Mouse (Mus musculus): Measurements from ENCODE around the gene Gm7029.

Gm7029 gene

GRCm38 (mm10) chr17:33913264-33913663 lies 39.6 kb downstream of the Gm7029 start:
- intact Hi-C loops (cut with DNase I), result no loop called here

GRCm38 (mm10) chr17:33913905-33914304 lies 40.3 kb downstream of the Gm7029 start:
- intact Hi-C loops (cut with DNase I), result no loop called here

GRCm38 (mm10) chr17:33914969-33915391 lies 41.3 kb downstream of the Gm7029 start:
- intact Hi-C loops (cut with DNase I), result no loop called here

GRCm38 (mm10) chr17:33915671-33916250 lies 42.1 kb downstream of the Gm7029 start, which contains the start of the genes Tapbp and Zbtb22:
Gene Tapbp, plus strand, starts transcription at chr17:33915899.
Gene Zbtb22, plus strand, starts transcription at chr17:33915904.
- intact Hi-C loops (cut with DNase I), result no loop called here

GRCm38 (mm10) chr17:33916294-33916693 lies 42.7 kb downstream of the Gm7029 start:
- intact Hi-C loops (cut with DNase I), result no loop called here

- intact Hi-C loops (cut with DNase I), result no loop called here
These were observed 43.4 kb downstream of the Gm7029 start for GRCm38 (mm10) chr17:33916847-33917655.

GRCm38 (mm10) chr17:33917656-33918292 lies 44.1 kb downstream of the Gm7029 start:
- intact Hi-C loops (cut with DNase I), result no loop called here

- intact Hi-C loops (cut with DNase I), result no loop called here
These were observed 44.9 kb downstream of the Gm7029 start for GRCm38 (mm10) chr17:33918293-33919203.

GRCm38 (mm10) chr17:33919351-33920281 lies 46.0 kb downstream of the Gm7029 start:
- intact Hi-C loops (cut with DNase I), result no loop called here

GRCm38 (mm10) chr17:33920282-33921097 lies 46.9 kb downstream of the Gm7029 start:
- intact Hi-C loops (cut with DNase I), result no loop called here

- intact Hi-C loops (cut with DNase I), result no loop called here
These were observed 47.7 kb downstream of the Gm7029 start for GRCm38 (mm10) chr17:33921361-33921760.

Small RNA genes lying within 50 kb of the gene (microRNA-seq; reads per million reads assigned to microRNA genes)
- gene Gm27740, result 0 reads per million in 2 experiments

Data from adrenal gland (tissue).